Mouse (Mus musculus): ENCODE data around the gene Hspa8. TPM values are rescaled to one million over a fixed set of nuclear protein-coding genes. Genes with fewer than 3 reads are reported as not detected.
A peak's percentile ranks its signal among the peaks of the same experiment; 100 is the strongest.
"Not testable (repeated sequence)": the region's sequence is repeated elsewhere in the genome, so short reads cannot be mapped to it uniquely, and the experiment has no call there.

The Hspa8 gene
- polyA plus RNA-seq, 1 experiment from 2014 or later, result 3,036 TPM

- no peak for ATAC-seq (ENCODE audit: low FRiP score, low TSS enrichment)
- no peaks in the 10 kb centered on the region for H3K9me3 ChIP-seq (ENCODE audit: control insufficient read depth, low read length)
- H3K9ac ChIP-seq (ENCODE audit: low read depth, low read length), result no peak overlapping the region
- WGBS, result 75% methylated on average over 7 of the region's 7 CpGs
- H3K4me1 ChIP-seq (ENCODE audit: control insufficient read depth, insufficient read depth, low read length), result 0 out of 2 replicates have a peak, but pooled peaks cover 4% of the 10 kb centered on the region
- no peak overlapping the region for H3K27ac ChIP-seq (ENCODE audit: low read depth, low read length)
- no peak overlapping the region for H3K4me3 ChIP-seq (ENCODE audit: low read length)
- H3K36me3 ChIP-seq (ENCODE audit: control insufficient read depth, insufficient read depth, low read length), result peaks cover 9% of the 10 kb centered on the region; the same call in 1 of the 2 replicates
- no peak overlapping the region for H3K4me2 ChIP-seq (replicated peaks; ENCODE audit: low read depth, low read length)
- H3K27me3 ChIP-seq (ENCODE audit: control insufficient read depth, insufficient read depth, low read length), result no peaks in the 10 kb centered on the region
These were observed 34.7 kb upstream of the Hspa8 start for GRCm38 (mm10) chr9:40766058-40766605.

GRCm38 (mm10) chr9:40767946-40768345 lies 32.8 kb upstream of the Hspa8 start:
- Histone ChIP-seq H3K4me1 (ENCODE audit: control insufficient read depth, insufficient read depth, low read length) (0 out of 2 replicates have a peak, but pooled peaks cover 4% of the 10 kb centered on the region), H3K4me2 (replicated peaks; ENCODE audit: low read depth, low read length) (no peak overlapping the region), H3K36me3 (ENCODE audit: control insufficient read depth, insufficient read depth, low read length) (peaks cover 5% of the 10 kb centered on the region; the same call in 1 of the 2 replicates), H3K9ac (ENCODE audit: low read depth, low read length) (no peak overlapping the region), H3K4me3 (ENCODE audit: low read length) (no peak overlapping the region), H3K27me3 (ENCODE audit: control insufficient read depth, insufficient read depth, low read length) (no peaks in the 10 kb centered on the region), H3K9me3 (ENCODE audit: control insufficient read depth, low read length) (no peaks in the 10 kb centered on the region), H3K27ac (ENCODE audit: low read depth, low read length) (no peak overlapping the region)
- WGBS, result 86% methylated on average over 4 of the region's 4 CpGs
- ATAC-seq (ENCODE audit: low FRiP score, low TSS enrichment), result no peak

DNA sequence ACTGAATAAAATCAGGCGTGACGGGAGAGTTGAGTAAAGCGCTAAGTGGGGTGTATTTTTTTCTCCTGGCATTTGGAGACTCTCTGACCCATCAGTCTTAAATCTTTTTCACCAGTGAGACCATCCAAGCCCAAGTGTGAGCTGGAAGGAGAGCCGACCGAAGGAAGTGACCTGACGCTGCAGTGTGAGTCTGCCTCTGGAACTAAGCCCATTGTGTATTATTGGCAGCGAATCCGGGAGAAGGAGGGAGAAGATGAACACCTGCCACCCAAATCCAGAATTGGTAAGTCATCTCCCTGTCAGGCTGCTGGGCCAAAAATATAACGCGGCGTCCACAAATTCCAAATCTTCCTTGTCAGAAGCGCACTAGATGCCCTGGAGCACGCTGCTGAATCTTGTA lies 28.5 kb upstream of the Hspa8 start:
- H3K27me3 ChIP-seq (ENCODE audit: control insufficient read depth, insufficient read depth, low read length), result no peaks in the 10 kb centered on the region
- H3K4me3 ChIP-seq (ENCODE audit: low read length), result no peak overlapping the region
- H3K9ac ChIP-seq (ENCODE audit: low read depth, low read length), result no peak overlapping the region
- H3K27ac ChIP-seq (ENCODE audit: low read depth, low read length), result no peak overlapping the region
- peak; percentile 38; the same call in 1 of the 2 replicates for ATAC-seq (ENCODE audit: low FRiP score, low TSS enrichment)
- WGBS, result 57% methylated on average over 13 of the region's 13 CpGs
- 0 out of 2 replicates have a peak, but pooled peaks cover 4% of the 10 kb centered on the region for H3K4me1 ChIP-seq (ENCODE audit: control insufficient read depth, insufficient read depth, low read length)
- H3K9me3 ChIP-seq (ENCODE audit: control insufficient read depth, low read length), result no peaks in the 10 kb centered on the region
- H3K36me3 ChIP-seq (ENCODE audit: control insufficient read depth, insufficient read depth, low read length), result peaks cover 6% of the 10 kb centered on the region; the same call in 1 of the 2 replicates
- no peak overlapping the region for H3K4me2 ChIP-seq (replicated peaks; ENCODE audit: low read depth, low read length)

- WGBS, result 53% methylated on average over 6 of the region's 6 CpGs
These were observed 27.6 kb upstream of the Hspa8 start for GRCm38 (mm10) chr9:40773142-40773541.

DNA sequence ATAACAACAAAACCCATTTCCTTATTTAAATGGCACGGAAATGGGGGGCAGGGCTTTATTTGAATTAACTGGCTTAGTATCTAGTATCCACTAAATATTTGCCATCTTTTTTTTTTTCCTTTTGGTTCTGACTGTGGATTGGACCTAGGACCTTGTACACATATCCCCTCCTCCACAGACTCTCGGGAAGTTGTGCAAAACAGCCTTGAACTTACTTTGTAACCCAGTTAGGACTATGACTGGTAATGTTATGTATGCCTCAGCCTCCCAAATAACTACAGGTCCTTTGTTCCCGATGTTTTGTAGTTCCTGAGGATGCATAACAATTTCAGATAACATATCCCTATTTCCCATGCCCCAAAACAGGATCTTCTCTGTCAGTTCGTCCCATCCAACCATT lies 26.9 kb upstream of the Hspa8 start:
- 85% methylated on average over 4 of the region's 4 CpGs for WGBS
- Histone ChIP-seq H3K36me3 (ENCODE audit: control insufficient read depth, insufficient read depth, low read length) (peaks cover 6% of the 10 kb centered on the region; the same call in 1 of the 2 replicates), H3K9me3 (ENCODE audit: control insufficient read depth, low read length) (no peaks in the 10 kb centered on the region)

More at GRCm38 (mm10) chr9:40773142-40773541, 27.6 kb upstream of the Hspa8 start:
- H3K36me3 ChIP-seq (ENCODE audit: control insufficient read depth, insufficient read depth, low read length); H3K27me3 ChIP-seq (ENCODE audit: control insufficient read depth, insufficient read depth, low read length); H3K4me3 ChIP-seq (ENCODE audit: low read length); H3K9me3 ChIP-seq (ENCODE audit: control insufficient read depth, low read length); H3K4me1 ChIP-seq (ENCODE audit: control insufficient read depth, insufficient read depth, low read length); H3K9ac ChIP-seq (ENCODE audit: low read depth, low read length); H3K4me2 ChIP-seq (replicated peaks; ENCODE audit: low read depth, low read length); ATAC-seq (ENCODE audit: low FRiP score, low TSS enrichment); H3K27ac ChIP-seq (ENCODE audit: low read depth, low read length): not testable (repeated sequence)

DNA sequence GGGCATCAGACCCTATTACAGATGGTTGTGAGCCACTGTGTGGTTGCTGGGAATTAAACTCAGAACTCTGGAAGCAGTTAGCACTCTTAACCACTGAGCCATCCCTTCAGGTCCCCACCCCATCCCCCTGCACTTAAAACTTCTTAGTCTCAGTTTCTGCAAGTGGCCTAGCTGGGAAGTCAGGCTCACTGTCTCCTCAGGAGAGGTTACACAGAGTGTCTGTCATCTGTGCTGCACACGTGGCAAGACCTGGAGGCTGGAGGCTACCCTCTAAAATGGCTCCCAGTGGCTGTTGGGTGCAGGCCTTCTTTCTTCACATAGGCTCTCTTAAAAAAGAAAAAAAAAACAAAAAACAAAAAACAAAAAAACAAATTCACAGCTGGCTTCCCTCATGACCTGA lies 24.7 kb upstream of the Hspa8 start:
- no peaks in the 10 kb centered on the region for H3K27me3 ChIP-seq (ENCODE audit: control insufficient read depth, insufficient read depth, low read length)
- H3K27ac ChIP-seq (ENCODE audit: low read depth, low read length), result peak overlapping the region; percentile 1; the same call in 1 of the 2 replicates
- no peaks in the 10 kb centered on the region for H3K9me3 ChIP-seq (ENCODE audit: control insufficient read depth, low read length)
- no peaks in the 10 kb centered on the region for H3K4me1 ChIP-seq (ENCODE audit: control insufficient read depth, insufficient read depth, low read length)
- 45% methylated on average over 1 of the region's 1 CpGs for WGBS
- no peak overlapping the region for H3K4me2 ChIP-seq (replicated peaks; ENCODE audit: low read depth, low read length)
- no peak overlapping the region for H3K9ac ChIP-seq (ENCODE audit: low read depth, low read length)
- H3K36me3 ChIP-seq (ENCODE audit: control insufficient read depth, insufficient read depth, low read length), result peaks cover 6% of the 10 kb centered on the region; the same call in 1 of the 2 replicates
- no peak for ATAC-seq (ENCODE audit: low FRiP score, low TSS enrichment)
- no peak overlapping the region for H3K4me3 ChIP-seq (ENCODE audit: low read length)

More for the DNA sequence above, 26.9 kb upstream of the Hspa8 start:
- H3K27ac ChIP-seq (ENCODE audit: low read depth, low read length), result no peak overlapping the region
- no peak for ATAC-seq (ENCODE audit: low FRiP score, low TSS enrichment)
- H3K4me2 ChIP-seq (replicated peaks; ENCODE audit: low read depth, low read length), result no peak overlapping the region
- 0 out of 2 replicates have a peak, but pooled peaks cover 4% of the 10 kb centered on the region for H3K4me1 ChIP-seq (ENCODE audit: control insufficient read depth, insufficient read depth, low read length)
- H3K27me3 ChIP-seq (ENCODE audit: control insufficient read depth, insufficient read depth, low read length), result no peaks in the 10 kb centered on the region
- H3K4me3 ChIP-seq (ENCODE audit: low read length), result no peak overlapping the region
- H3K9ac ChIP-seq (ENCODE audit: low read depth, low read length), result no peak overlapping the region

GRCm38 (mm10) chr9:40776459-40777248 lies 24.1 kb upstream of the Hspa8 start:
- H3K4me1 ChIP-seq (ENCODE audit: control insufficient read depth, insufficient read depth, low read length), result no peaks in the 10 kb centered on the region
- H3K4me3 ChIP-seq (ENCODE audit: low read length), result no peak overlapping the region
- peaks cover 6% of the 10 kb centered on the region; the same call in 1 of the 2 replicates for H3K36me3 ChIP-seq (ENCODE audit: control insufficient read depth, insufficient read depth, low read length)
- ATAC-seq (ENCODE audit: low FRiP score, low TSS enrichment), result no peak
- H3K4me2 ChIP-seq (replicated peaks; ENCODE audit: low read depth, low read length), result no peak overlapping the region
- peak overlapping the region; percentile 1; the same call in 1 of the 2 replicates for H3K27ac ChIP-seq (ENCODE audit: low read depth, low read length)
- H3K9me3 ChIP-seq (ENCODE audit: control insufficient read depth, low read length), result no peaks in the 10 kb centered on the region
- no peak overlapping the region for H3K9ac ChIP-seq (ENCODE audit: low read depth, low read length)
- 58% methylated on average over 11 of the region's 11 CpGs for WGBS
- no peaks in the 10 kb centered on the region for H3K27me3 ChIP-seq (ENCODE audit: control insufficient read depth, insufficient read depth, low read length)

- H3K36me3 ChIP-seq (ENCODE audit: control insufficient read depth, insufficient read depth, low read length), result peaks cover 4% of the 10 kb centered on the region; the same call in 1 of the 2 replicates
- H3K4me1 ChIP-seq (ENCODE audit: control insufficient read depth, insufficient read depth, low read length), result peaks cover 4% of the 10 kb centered on the region
- WGBS, result 69% methylated on average over 3 of the region's 3 CpGs
- no peak overlapping the region for H3K4me3 ChIP-seq (ENCODE audit: low read length)
- H3K27me3 ChIP-seq (ENCODE audit: control insufficient read depth, insufficient read depth, low read length), result no peaks in the 10 kb centered on the region
- ATAC-seq (ENCODE audit: low FRiP score, low TSS enrichment), result no peak
- no peak overlapping the region for H3K4me2 ChIP-seq (replicated peaks; ENCODE audit: low read depth, low read length)
- no peak overlapping the region for H3K27ac ChIP-seq (ENCODE audit: low read depth, low read length)
- H3K9me3 ChIP-seq (ENCODE audit: control insufficient read depth, low read length), result no peaks in the 10 kb centered on the region
- no peak overlapping the region for H3K9ac ChIP-seq (ENCODE audit: low read depth, low read length)
These were observed 20.7 kb upstream of the Hspa8 start for GRCm38 (mm10) chr9:40780111-40780510.
